Mouse (Mus musculus): ENCODE results near the gene Srsf12.

GRCm38 (mm10) chr4:33198117-33198516, 10.7 kb upstream of the Srsf12 start:
- TF ChIP-seq CTCF (IDR thresholded peaks at IDR 0.05; ENCODE audit: extremely low read depth, insufficient read depth, low read length) (no peak), POLR2A (IDR thresholded peaks at IDR 0.05; ENCODE audit: extremely low read depth, insufficient read depth, low read length) (no peak)
